Mouse (Mus musculus): ENCODE results near the gene Pde11a. TPM values are rescaled to one million over a fixed set of nuclear protein-coding genes. Genes with fewer than 3 reads are reported as not detected.

The Pde11a gene
- total RNA-seq, 2 experiments from 2014 or later: 0.16 to 0.30 TPM

- no peak for DNase-seq
These were observed 153.4 kb downstream of the Pde11a start for GRCm38 (mm10) chr2:76185126-76185525.

- DNase-seq: no peak
These were observed 175.8 kb downstream of the Pde11a start for GRCm38 (mm10) chr2:76162822-76163221.

- no peak for DNase-seq
These were observed 179.6 kb downstream of the Pde11a start for GRCm38 (mm10) chr2:76158973-76159372.

- no peak for DNase-seq
These were observed 197.4 kb downstream of the Pde11a start for GRCm38 (mm10) chr2:76141136-76141535.

- no peak for DNase-seq
These were observed 205.6 kb downstream of the Pde11a start for GRCm38 (mm10) chr2:76132983-76133382.

- DNase-seq: no peak
These were observed 208.5 kb downstream of the Pde11a start for GRCm38 (mm10) chr2:76129933-76130627.

GRCm38 (mm10) chr2:76129058-76129437, 209.5 kb downstream of the Pde11a start:
- DNase-seq: no peak

GRCm38 (mm10) chr2:76128105-76129057, 210.2 kb downstream of the Pde11a start:
- DNase-seq: peak in 1 of 2 experiments; percentile 46

GRCm38 (mm10) chr2:76126651-76127050, 211.9 kb downstream of the Pde11a start:
- DNase-seq: no peak

- DNase-seq: no peak
These were observed 213.8 kb downstream of the Pde11a start for GRCm38 (mm10) chr2:76124821-76125220.

GRCm38 (mm10) chr2:76122167-76122566, 216.4 kb downstream of the Pde11a start:
- DNase-seq: no peak

GRCm38 (mm10) chr2:76119848-76120247, 218.7 kb downstream of the Pde11a start:
- no peak for DNase-seq

- DNase-seq: no peak
These were observed 220.1 kb downstream of the Pde11a start for GRCm38 (mm10) chr2:76118491-76118890.

- no peak for DNase-seq
These were observed 221.4 kb downstream of the Pde11a start for GRCm38 (mm10) chr2:76117219-76117618.

- DNase-seq: peak in 1 of 2 experiments; percentile 53
These were observed 222.9 kb downstream of the Pde11a start for GRCm38 (mm10) chr2:76115696-76116095.

- DNase-seq: peak; percentile 45 to 48
These were observed 223.8 kb downstream of the Pde11a start for GRCm38 (mm10) chr2:76114734-76115133.

- DNase-seq: no peak
These were observed 228.9 kb downstream of the Pde11a start for GRCm38 (mm10) chr2:76109653-76110052.

GRCm38 (mm10) chr2:76101889-76102602, 236.5 kb downstream of the Pde11a start:
- peak; percentile 40 to 47 for DNase-seq

- DNase-seq: peak in 1 of 2 experiments; percentile 40
These were observed 238.0 kb downstream of the Pde11a start for GRCm38 (mm10) chr2:76100597-76100996.

GRCm38 (mm10) chr2:76099726-76100347, 238.7 kb downstream of the Pde11a start:
- no peak for DNase-seq

GRCm38 (mm10) chr2:76098381-76098780, 240.2 kb downstream of the Pde11a start:
- no peak for DNase-seq

GRCm38 (mm10) chr2:76097847-76098246, 240.7 kb downstream of the Pde11a start:
- no peak for DNase-seq

Data from adrenal gland, postnatal 36 days (tissue).